Mouse (Mus musculus) cerebellum, adult 2 months (tissue): ENCODE results near the gene Cyth4. TPM values are rescaled to one million over a fixed set of nuclear protein-coding genes. Genes with fewer than 3 reads are reported as not detected.

Experiments
- DNase-seq, 2 experiments: peaks; one replicate each; pipeline ENCODE4 v3.0.0; 2021
- H3K27ac ChIP-seq: fragments of 200-500 bp; 2 replicates; pipeline ENCODE4 v1.5.1; 2012; ENCODE audit warnings: low read length, control low read depth, inconsistent platforms; ENCODE audit not compliant: insufficient read depth
- H3K27me3 ChIP-seq: fragments of 200-500 bp; 2 replicates; pipeline ENCODE4 v1.6.1; 2012; ENCODE audit warnings: inconsistent platforms, mild to moderate bottlenecking, low read length, moderate library complexity; ENCODE audit not compliant: control insufficient read depth, insufficient read depth
- H3K4me1 ChIP-seq: fragments of 200-500 bp; 2 replicates; pipeline ENCODE4 v1.6.1; 2011; ENCODE audit warnings: low read length; ENCODE audit not compliant: control insufficient read depth, insufficient read depth
- H3K4me3 ChIP-seq: fragments of 200-500 bp; replicated peaks from 2 replicates; pipeline ENCODE3; 2011; ENCODE audit warnings: mild to moderate bottlenecking, low read depth, low read length, control low read depth; ENCODE audit not compliant: insufficient read depth
- CTCF ChIP-seq: fragments of 200-500 bp; IDR thresholded peaks from 2 replicates; pipeline ENCODE4 v1.5.1; 2011; ENCODE audit warnings: low read depth, mild to moderate bottlenecking, control low read depth, low read length, moderate library complexity, borderline replicate concordance; ENCODE audit not compliant: insufficient read depth
- POLR2A ChIP-seq: fragments of 200-500 bp; IDR thresholded peaks from 2 replicates; pipeline ENCODE4 v1.6.1; 2011; ENCODE audit warnings: low read length, control low read depth, borderline replicate concordance; ENCODE audit not compliant: insufficient read depth
- WGBS: fragments of 180-500 bp; shearing (Covaris S2); methylation state at CpG from one replicate; pipeline ENCODE4 v1.1.7; 2018; 5-methylcytosine and 5-hydroxymethylcytosine counted together
- polyA plus RNA-seq: library from polyadenylated mRNA; depleted of rRNA; stranded (reverse); fragments of >200 nt; gene quantifications from 2 replicates; pipeline ENCODE4 v1.2.3, GENCODE M21; 2012; rRNA removed

Cyth4 gene
- polyA plus RNA-seq, 1 experiment = 4.6 TPM

GRCm38 (mm10) chr15:78669221-78669871 is 72.5 kb downstream of the Cyth4 start:
- TF ChIP-seq POLR2A = no peak
- no peak overlapping the region for H3K27ac ChIP-seq
- peak in 1 of 2 experiments; percentile 21 for DNase-seq
- no peak overlapping the region for H3K4me3 ChIP-seq
- no peaks in the 10 kb centered on the region for H3K27me3 ChIP-seq
- no peaks in the 10 kb centered on the region for H3K4me1 ChIP-seq
- WGBS = 36% methylated on average over 10 of the region's 10 CpGs

- WGBS = 7% methylated on average over 5 of the region's 5 CpGs
- no peak for TF ChIP-seq CTCF
- TF ChIP-seq POLR2A = no peak
- Histone ChIP-seq H3K27ac (no peak overlapping the region), H3K4me1 (no peaks in the 10 kb centered on the region), H3K4me3 (no peak overlapping the region), H3K27me3 (no peaks in the 10 kb centered on the region)
- DNase-seq = peak; percentile 40 to 60
These were observed 73.5 kb downstream of the Cyth4 start for GRCm38 (mm10) chr15:78670341-78670740.

Other genes starting within 250 kb of the Cyth4 start
- gene Tex33, start 201.1 kb upstream of the Cyth4 start, polyA plus RNA-seq = 0.13 TPM in 1 of 2 replicates, not detected in the other
- 84.3 and 86.1 TPM in 2 replicates for gene Tst, start 191.1 kb upstream of the Cyth4 start, polyA plus RNA-seq
- 67.2 and 68.4 TPM in 2 replicates for gene Mpst, start 190.6 kb upstream of the Cyth4 start, polyA plus RNA-seq
- 316 and 321 TPM in 2 replicates for gene Kctd17, start 168.5 kb upstream of the Cyth4 start, polyA plus RNA-seq
- gene Tmprss6, start 128.4 kb upstream of the Cyth4 start, polyA plus RNA-seq = 0.06 and 0.08 TPM in 2 replicates
- 0.10 and 0.25 TPM in 2 replicates for gene Il2rb, start 101.8 kb upstream of the Cyth4 start, polyA plus RNA-seq
- 3.1 and 3.5 TPM in 2 replicates for gene C1qtnf6, start 65.6 kb upstream of the Cyth4 start, polyA plus RNA-seq
- 9.8 and 12.1 TPM in 2 replicates for gene Sstr3, start 52.4 kb upstream of the Cyth4 start, polyA plus RNA-seq
- gene Rac2, start 24.3 kb upstream of the Cyth4 start, polyA plus RNA-seq = 1.4 and 1.8 TPM in 2 replicates
- 18.0 and 20.6 TPM in 2 replicates for gene Elfn2, start 121.7 kb downstream of the Cyth4 start, polyA plus RNA-seq
- gene Mfng, start 176.4 kb downstream of the Cyth4 start, polyA plus RNA-seq = 3.8 and 4.4 TPM in 2 replicates
- gene Card10, start 206.0 kb downstream of the Cyth4 start, polyA plus RNA-seq = 7.1 and 8.2 TPM in 2 replicates
- gene Cdc42ep1, start 245.6 kb downstream of the Cyth4 start, polyA plus RNA-seq = 73.2 and 77.3 TPM in 2 replicates